Mouse (Mus musculus): ENCODE results near the gene Flt3. TPM values are rescaled to one million over a fixed set of nuclear protein-coding genes. Genes with fewer than 3 reads are reported as not detected.

The Flt3 gene
- total RNA-seq, 1 experiment from 2014 or later = 0.07 TPM

DNA sequence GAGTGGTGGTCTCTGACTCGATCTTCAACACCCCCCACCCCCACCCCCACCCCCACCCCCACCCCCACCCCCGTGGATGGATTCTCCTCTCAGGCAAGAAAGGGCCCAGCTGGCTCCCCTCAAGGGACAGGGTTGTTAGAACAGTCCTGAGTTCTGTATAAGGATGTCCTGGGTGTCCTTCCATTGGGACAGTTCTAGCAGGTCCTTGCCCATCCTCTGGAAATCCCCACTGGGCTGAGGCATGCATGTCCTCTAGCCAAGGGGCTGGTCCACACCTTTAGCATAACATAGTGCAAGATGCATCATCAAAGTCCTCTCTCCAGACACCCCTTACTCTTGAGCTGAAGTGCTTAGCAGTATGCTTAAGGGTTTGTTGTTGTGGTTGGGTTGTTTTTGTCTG, 90.5 kb downstream of the Flt3 start:
- no peak for DNase-seq

DNA sequence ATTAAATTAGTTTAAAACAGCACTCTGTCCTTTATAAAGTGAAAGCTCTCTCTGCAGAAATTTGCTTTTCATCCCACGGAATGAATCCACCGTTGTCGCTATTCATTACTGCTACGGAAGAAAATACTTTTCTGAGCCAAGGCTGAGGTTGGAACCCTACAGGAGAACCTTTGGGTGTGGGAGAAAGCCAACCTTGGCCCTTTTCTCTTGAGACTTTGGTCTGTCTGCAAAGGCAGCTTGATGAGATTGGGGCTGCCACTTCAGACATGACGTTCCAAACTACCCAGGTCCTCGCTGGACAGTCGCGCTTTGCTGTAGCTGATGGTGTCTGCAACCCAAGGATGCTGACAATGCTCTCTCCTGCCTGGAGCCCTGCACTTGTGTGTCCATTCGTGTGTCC, 91.8 kb downstream of the Flt3 start:
- no peak for DNase-seq

- DNase-seq = no peak
Measured at GRCm38 (mm10) chr5:147307398-147307785, 92.9 kb downstream of the Flt3 start.

GRCm38 (mm10) chr5:147306638-147307397, 93.5 kb downstream of the Flt3 start, which contains the start of gene Cdx2:
Gene Cdx2, minus strand, starts transcription at chr5:147307270.
- no peak for DNase-seq

- no peak for DNase-seq
Measured at GRCm38 (mm10) chr5:147305856-147306637, 94.2 kb downstream of the Flt3 start.

DNA sequence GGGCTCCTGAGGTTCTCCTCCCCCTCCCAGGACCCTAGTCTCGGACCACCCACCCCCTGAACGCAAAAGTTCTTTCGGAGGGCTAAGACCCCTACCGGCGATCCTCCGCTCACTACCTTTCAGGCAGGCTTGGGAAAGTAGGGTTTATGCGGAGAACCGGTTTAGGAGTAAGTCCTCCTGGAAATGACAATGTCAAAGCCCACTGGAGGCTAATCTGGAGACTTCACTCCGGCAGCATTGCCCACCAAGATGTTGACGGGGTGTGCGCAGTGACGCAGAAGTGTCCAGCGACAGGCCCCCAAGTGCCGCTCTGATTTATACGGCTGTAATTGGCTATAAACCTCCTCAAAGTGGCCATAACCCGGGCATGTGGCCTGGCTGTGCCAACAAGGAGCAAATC, 95.1 kb downstream of the Flt3 start:
- no peak for DNase-seq

DNA sequence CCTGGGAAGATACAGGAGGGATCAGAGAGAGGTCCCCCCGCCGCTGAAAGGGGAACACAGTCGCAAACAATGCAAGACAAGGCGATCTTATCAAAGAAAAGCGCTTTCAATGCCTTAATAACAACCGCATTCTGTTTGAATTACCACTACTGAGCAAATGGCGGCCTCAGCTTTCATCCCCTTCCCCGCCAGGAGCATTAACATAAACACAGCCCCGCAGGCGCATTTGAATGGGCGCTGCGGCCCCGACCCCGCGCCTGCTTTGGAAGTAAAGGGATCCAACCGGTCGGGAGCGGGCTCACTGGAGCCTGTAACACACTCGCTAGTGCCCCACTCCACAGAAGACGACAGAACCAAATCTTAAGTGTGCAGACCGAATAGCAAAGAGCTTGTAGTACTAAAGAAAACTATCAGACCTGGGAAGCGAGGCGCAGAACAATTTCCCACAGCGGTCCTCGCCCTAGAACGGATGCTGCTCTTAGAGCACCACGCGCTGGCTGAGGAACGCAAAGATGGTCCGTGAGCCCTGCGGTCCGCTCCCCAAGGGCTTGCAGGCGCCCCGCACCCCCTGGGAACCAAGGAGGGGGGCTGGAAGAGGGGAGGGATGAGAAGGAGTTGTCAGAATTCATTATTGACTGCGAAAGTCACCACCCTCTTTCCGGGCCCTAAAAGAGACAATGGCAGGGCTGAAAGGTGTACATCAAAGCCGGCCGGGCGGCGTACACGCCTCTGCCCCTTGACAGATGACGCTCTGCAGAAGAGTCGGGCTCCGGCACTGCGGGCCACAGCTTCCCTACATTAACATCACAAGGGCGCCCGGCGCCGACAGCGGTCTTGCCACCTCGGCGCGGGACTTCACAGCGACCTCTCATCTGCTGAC, 95.8 kb downstream of the Flt3 start:
- DNase-seq = no peak

GRCm38 (mm10) chr5:147302746-147303400, 97.4 kb downstream of the Flt3 start:
- DNase-seq = no peak

- no peak for DNase-seq
Measured at GRCm38 (mm10) chr5:147302141-147302540, 98.1 kb downstream of the Flt3 start.

GRCm38 (mm10) chr5:147301781-147302070, 98.6 kb downstream of the Flt3 start:
- DNase-seq = no peak

DNA sequence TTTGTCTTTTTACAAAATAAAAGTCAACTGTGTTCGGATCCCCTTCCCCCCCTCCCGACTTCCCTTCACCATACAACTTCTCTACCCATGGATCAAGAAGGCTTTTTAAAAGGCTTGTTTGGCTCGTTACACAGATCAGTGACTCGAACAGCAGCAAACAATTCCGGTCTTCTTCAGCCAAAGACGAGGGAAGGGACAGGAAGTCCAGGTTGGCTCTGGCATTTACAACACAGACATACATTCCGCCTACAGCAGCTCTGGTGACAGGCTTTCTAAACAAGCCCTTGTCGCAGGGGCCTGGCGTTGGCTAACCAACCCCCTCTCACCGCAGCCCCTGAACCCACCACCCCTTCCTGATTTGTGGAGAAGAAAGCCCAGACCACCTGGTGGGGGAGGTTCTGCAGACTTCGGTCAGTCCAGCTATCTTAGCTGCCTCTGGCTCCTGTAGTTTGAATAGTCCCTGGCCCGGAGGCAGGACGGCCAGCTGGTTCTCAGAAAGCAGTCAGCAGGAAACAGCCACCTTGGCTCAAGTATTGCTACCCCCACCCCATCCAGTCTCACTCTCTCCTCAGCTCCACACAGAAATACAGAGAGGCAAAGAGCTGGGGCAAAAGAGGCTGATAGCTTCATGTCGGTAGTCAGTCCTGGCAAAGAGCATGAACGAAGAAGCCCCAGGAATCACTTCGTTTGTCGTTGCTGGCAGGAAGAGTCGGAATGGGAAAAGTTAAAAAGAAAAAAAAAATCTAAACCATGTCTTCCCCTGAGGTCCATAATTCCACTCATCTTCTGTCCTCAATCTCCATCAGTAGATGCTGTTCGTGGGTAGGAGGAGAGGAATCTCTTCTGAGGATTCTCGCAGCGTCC, 99.1 kb downstream of the Flt3 start:
- DNase-seq = no peak

GRCm38 (mm10) chr5:147300001-147300363, 100.3 kb downstream of the Flt3 start:
- DNase-seq = no peak

- peak; percentile 60 for DNase-seq
Measured at GRCm38 (mm10) chr5:147299255-147300000, 100.9 kb downstream of the Flt3 start.

DNA sequence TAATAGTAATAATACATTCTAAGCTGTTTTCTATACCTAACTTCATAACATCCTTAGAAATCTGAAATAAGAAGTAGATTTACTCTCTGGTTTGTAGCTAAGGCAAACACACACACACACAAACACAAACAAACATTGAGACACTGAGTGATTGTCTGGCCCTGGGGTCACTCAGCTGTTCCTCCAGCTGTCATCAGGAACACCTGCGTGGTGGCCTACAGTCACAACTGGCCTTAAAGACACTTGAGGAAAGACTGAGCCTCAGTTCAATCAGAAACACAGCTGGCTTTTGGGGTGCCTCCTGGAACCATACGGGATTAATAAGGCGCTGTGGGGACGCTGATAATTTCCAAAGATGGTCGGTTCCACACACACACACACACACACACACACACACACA, 103.0 kb downstream of the Flt3 start:
- DNase-seq = no peak

DNA sequence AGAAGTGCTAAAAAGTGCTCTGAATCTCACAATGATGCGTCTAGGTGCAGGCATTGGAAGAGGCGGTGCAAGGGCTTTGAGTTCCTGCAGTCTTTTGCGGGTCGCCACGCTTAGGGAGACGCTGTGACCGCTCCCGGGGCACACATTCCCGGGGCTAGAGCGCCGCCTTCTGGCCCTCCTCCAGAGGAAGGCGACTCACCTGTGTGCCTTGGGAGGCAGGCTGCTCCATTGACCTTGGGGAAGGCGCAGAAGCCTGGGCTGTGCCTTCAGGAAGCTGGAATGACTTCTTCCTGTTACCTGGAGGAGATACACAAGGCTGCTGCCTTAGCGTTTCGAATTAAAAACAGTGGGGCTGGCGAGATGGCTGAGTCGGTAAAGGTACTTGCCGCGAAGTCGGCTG, 106.2 kb downstream of the Flt3 start:
- no peak for DNase-seq

DNA sequence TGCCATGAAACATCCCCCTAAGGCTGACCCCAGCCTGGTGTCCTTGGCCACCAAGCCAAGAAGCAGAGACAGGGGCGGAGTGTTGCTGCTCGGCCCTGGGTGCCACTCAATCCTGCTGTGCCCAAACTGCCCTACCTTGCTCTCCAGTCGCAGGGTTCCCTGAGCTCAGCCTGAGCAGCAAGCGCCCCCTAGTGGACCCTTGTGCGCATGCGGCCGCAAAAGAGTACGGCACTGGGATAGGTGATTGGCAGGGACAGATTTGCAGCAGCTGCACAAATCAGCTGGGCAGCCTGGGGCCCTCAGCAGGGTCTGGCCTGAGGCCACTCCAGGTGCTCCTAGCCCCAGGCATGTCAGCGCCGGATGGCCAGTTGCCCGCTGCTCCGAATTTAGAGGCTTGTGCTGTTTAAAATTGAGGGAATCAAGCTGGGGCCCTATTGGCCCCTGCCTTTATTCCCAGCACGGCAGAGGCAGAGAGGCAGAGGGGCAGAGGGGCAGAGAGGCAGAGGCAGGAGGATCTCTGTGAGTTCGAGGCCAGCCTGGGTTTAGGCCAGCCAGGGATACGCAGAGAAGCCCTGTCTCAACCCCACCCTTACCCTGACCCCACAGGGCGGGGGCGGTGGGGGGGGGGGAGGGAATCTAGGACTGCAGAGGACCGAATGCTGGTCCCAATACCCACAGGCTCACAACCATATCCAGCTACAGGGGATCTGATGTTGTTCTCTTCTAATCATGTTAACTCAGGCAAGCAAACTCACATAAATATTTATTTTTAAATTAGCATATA, 107.0 kb downstream of the Flt3 start:
- DNase-seq = peak; percentile 82

DNA sequence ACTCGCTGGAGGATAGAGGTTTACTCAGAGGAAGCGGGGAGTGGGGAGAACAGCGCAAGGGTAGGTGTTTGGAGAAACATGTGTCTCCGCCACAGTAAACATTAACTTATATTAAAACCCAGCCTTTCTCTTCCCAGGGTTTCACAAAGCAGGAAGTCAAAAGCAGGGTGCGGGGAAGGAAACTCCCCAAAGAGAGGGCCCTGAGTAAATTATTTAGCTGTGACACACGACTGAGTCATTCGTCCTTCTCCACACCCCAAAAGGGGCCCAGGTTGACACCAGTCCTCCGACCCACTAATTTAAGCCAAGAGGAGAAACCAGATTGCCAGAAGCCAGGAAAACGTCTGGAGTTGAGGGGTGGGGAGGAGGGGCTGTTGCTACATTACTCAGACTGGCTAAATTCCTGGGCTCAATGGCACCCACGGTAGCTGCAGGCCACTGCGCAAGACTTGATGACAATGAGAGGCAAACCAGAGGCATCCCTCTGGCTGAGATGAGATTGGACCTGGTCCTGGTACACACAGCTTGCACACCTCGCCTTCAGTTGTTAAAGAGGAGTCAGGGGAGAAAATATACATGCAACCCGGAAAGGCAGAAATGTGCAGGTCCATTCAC, 107.7 kb downstream of the Flt3 start:
- DNase-seq = no peak

- no peak for DNase-seq
Measured at GRCm38 (mm10) chr5:147291764-147292505, 108.4 kb downstream of the Flt3 start.

- no peak for DNase-seq
Measured at GRCm38 (mm10) chr5:147284365-147284764, 115.9 kb downstream of the Flt3 start.

All from adrenal gland, postnatal 14 days (tissue).